Mouse (Mus musculus) cortical plate, adult 2 months (tissue): ENCODE measurements at regions not wholly inside any gene's neighbourhood (a gene's known extent, or its start where the extent isn't known, plus 50 kb on each side); places are given as distances from the start of the nearest gene placed in this dataset.
"Not testable (repeated sequence)": the region's sequence is repeated elsewhere in the genome, so short reads cannot be mapped to it uniquely, and the experiment has no call there.

Experiments used
- H3K27ac ChIP-seq: fragments of 200-500 bp; 2 replicates; pipeline ENCODE4 v1.5.1; 2012; ENCODE audit warnings: low read length, control low read depth, inconsistent platforms; ENCODE audit not compliant: insufficient read depth
- H3K4me1 ChIP-seq: fragments of 200-500 bp; 2 replicates; pipeline ENCODE4 v1.6.1; 2011; ENCODE audit warnings: low read length; ENCODE audit not compliant: control insufficient read depth, insufficient read depth
- H3K4me3 ChIP-seq: fragments of 200-500 bp; 2 replicates; pipeline ENCODE4 v1.5.1; 2011; ENCODE audit warnings: mild to moderate bottlenecking, low read length, control low read depth; ENCODE audit not compliant: insufficient read depth
- CTCF ChIP-seq: fragments of 200-500 bp; IDR thresholded peaks from 2 replicates; pipeline ENCODE4 v1.5.1; 2011; ENCODE audit warnings: mild to moderate bottlenecking, control low read depth, low read length; ENCODE audit not compliant: insufficient read depth; ENCODE audit errors: extremely low read depth
- POLR2A ChIP-seq: fragments of 200-500 bp; IDR thresholded peaks from 2 replicates; pipeline ENCODE4 v1.6.1; 2011; ENCODE audit warnings: mild to moderate bottlenecking, low read length, control low read depth; ENCODE audit not compliant: insufficient read depth; ENCODE audit errors: extremely low read depth

- not testable (repeated sequence) for H3K4me3 ChIP-seq, H3K4me1 ChIP-seq, H3K27ac ChIP-seq
Measured at GRCm38 (mm10) chr9:11441241-11441997, 536.8 kb upstream of the Cntn5 start.

- Histone ChIP-seq H3K27ac (no peak overlapping the region), H3K4me3 (no peak overlapping the region), H3K4me1 (no peaks in the 10 kb centered on the region)
- no peak for TF ChIP-seq POLR2A
- no peak for TF ChIP-seq CTCF
Measured at GRCm38 (mm10) chr9:11436443-11437167, 532.0 kb upstream of the Cntn5 start.

GRCm38 (mm10) chr9:11436014-11436413, 531.4 kb upstream of the Cntn5 start:
- TF ChIP-seq CTCF = no peak
- TF ChIP-seq POLR2A = no peak
- Histone ChIP-seq H3K4me3 (no peak overlapping the region), H3K4me1 (no peaks in the 10 kb centered on the region), H3K27ac (no peak overlapping the region)

- Histone ChIP-seq H3K27ac (no peak overlapping the region), H3K4me1 (no peaks in the 10 kb centered on the region), H3K4me3 (no peak overlapping the region)
- no peak for TF ChIP-seq POLR2A
- TF ChIP-seq CTCF = peak; percentile 31; the same call in 1 of the 2 replicates
Measured at GRCm38 (mm10) chr9:11435019-11435418, 530.4 kb upstream of the Cntn5 start.

- no peak overlapping the region for H3K27ac ChIP-seq
- no peaks in the 10 kb centered on the region for H3K4me1 ChIP-seq
- no peak overlapping the region for H3K4me3 ChIP-seq
- TF ChIP-seq CTCF = no peak
- no peak for TF ChIP-seq POLR2A
Measured at GRCm38 (mm10) chr9:11426473-11426872, 521.9 kb upstream of the Cntn5 start.

DNA sequence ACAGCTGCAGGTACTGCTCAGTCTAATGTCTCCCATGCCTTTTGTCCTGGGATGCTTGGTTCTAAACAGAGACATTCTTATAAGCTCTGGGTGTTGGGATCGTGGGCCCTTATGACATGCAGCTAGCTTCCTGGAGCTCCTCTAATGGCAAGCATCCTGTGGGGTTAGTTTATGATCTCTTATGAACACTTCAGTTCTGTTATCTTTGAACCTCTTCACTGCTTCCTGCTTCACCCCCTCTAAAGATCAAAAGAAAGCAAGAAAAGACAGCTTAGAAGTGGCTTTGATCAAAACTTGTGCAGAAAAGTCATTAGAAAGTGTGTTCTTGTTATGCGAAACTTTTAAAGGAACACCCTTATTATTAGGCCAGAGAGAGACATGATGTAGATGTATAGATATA, 492.3 kb upstream of the Cntn5 start:
- TF ChIP-seq POLR2A = no peak
- TF ChIP-seq CTCF = no peak
- no peaks in the 10 kb centered on the region for H3K4me1 ChIP-seq
- H3K27ac ChIP-seq = no peak overlapping the region
- H3K4me3 ChIP-seq = no peak overlapping the region

DNA sequence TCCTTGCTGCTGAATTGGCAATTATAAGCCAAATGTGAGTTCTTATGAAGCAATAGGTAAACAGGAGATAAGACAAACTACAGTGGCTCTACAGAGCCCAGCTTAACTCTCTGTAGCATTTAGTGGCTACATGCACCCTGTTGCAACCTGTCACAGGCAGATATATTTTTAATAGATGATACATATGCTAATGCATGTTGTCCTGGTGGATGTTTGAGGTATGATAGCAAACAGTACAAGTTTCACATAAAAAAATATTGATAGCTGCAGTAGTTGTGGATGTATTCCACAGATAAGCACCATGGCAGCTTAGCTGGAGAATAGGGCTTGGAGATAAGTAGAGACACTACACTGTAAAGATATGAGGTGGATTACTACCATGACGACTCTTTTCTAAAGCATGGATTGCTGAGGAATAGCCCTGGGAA, 477.1 kb upstream of the Cntn5 start:
- Histone ChIP-seq H3K4me1 (no peaks in the 10 kb centered on the region), H3K27ac (no peak overlapping the region), H3K4me3 (no peak overlapping the region)
- TF ChIP-seq POLR2A (no peak), CTCF (no peak)

GRCm38 (mm10) chr9:11380531-11380930, 476.0 kb upstream of the Cntn5 start:
- H3K4me1 ChIP-seq = no peaks in the 10 kb centered on the region
- no peak overlapping the region for H3K27ac ChIP-seq
- no peak for TF ChIP-seq POLR2A
- TF ChIP-seq CTCF = no peak
- H3K4me3 ChIP-seq = no peak overlapping the region

DNA sequence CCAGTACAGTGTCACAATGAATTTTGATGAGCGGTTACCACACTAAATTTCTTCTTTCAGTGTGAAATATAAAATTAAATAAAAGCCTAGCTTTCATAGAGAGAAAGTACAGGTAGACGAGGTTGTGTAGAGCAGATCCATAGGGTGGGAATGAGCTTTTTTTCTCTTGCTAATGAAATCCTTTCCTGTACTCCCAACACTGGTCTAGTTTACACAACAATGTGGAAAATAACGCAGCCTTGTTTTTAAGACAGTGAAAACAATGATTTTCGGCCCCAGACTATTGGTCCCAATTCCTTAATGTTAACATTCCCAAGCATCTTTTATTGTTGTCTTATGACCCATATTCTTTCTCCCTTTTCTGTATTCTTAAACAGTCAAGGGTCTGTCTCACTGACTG, 473.5 kb upstream of the Cntn5 start:
- Histone ChIP-seq H3K27ac (no peak overlapping the region), H3K4me1 (no peaks in the 10 kb centered on the region), H3K4me3 (no peak overlapping the region)
- no peak for TF ChIP-seq POLR2A
- no peak for TF ChIP-seq CTCF

DNA sequence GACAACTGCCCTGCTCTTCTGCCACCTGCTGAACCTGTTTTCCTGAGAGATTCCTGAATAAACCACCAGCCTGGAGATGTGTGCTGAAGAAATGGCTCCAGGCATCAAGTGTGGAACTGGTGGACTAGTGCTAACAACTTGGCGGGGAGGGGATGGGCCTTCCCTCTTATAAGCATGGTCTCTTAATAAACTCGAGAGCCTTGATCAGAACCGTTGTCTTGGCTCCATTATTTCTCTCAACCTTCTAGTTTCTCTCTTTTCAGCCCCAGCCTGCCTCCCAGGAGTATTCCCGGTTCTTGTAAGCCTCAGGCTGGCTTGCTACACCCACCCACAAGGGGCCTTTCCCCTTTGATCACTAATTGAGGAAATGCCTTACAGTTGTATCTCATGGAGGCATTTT, 473.0 kb upstream of the Cntn5 start:
- H3K27ac ChIP-seq = no peak overlapping the region
- H3K4me1 ChIP-seq = no peaks in the 10 kb centered on the region
- TF ChIP-seq CTCF (no peak), POLR2A (no peak)
- no peak overlapping the region for H3K4me3 ChIP-seq
